Mouse (Mus musculus) thymus, postnatal 25 days (tissue): Measurements from ENCODE around the gene Angptl2.

Experiments used
- DNase-seq: peaks from one replicate; pipeline ENCODE4 v3.0.0; 2022

Angptl2 gene

GRCm38 (mm10) chr2:33272665-33273439 is 57.0 kb downstream of the Angptl2 start:
- DNase-seq = no peak

GRCm38 (mm10) chr2:33274719-33275490 is 59.0 kb downstream of the Angptl2 start:
- DNase-seq = no peak

- DNase-seq = no peak
Measured at GRCm38 (mm10) chr2:33279758-33280157, 63.9 kb downstream of the Angptl2 start.

GRCm38 (mm10) chr2:33280525-33280924 is 64.7 kb downstream of the Angptl2 start:
- no peak for DNase-seq

GRCm38 (mm10) chr2:33281807-33282206 is 65.9 kb downstream of the Angptl2 start:
- DNase-seq = no peak

GRCm38 (mm10) chr2:33282877-33283276 is 67.0 kb downstream of the Angptl2 start:
- DNase-seq = no peak

- DNase-seq = no peak
Measured at GRCm38 (mm10) chr2:33283674-33284073, 67.8 kb downstream of the Angptl2 start.

- no peak for DNase-seq
Measured at GRCm38 (mm10) chr2:33288837-33289236, 73.0 kb downstream of the Angptl2 start.

- no peak for DNase-seq
Measured at GRCm38 (mm10) chr2:33290491-33290890, 74.6 kb downstream of the Angptl2 start.

- DNase-seq = no peak
Measured at GRCm38 (mm10) chr2:33292057-33292456, 76.2 kb downstream of the Angptl2 start.

- no peak for DNase-seq
Measured at GRCm38 (mm10) chr2:33295115-33295514, 79.2 kb downstream of the Angptl2 start.
